Mouse (Mus musculus) heart, embryonic 11.5 days (tissue): ENCODE results near the gene Baz2a. TPM values are rescaled to one million over a fixed set of nuclear protein-coding genes. Genes with fewer than 3 reads are reported as not detected.
"Not testable (repeated sequence)": the region's sequence is repeated elsewhere in the genome, so short reads cannot be mapped to it uniquely, and the experiment has no call there.

Source experiments
- ATAC-seq: fragments of 200-750 bp; cut with Nextera tagmentation; replicated peaks from 2 replicates; pipeline ENCODE4 v1.8.0; 2017; ENCODE audit warnings: moderate library complexity; ENCODE audit not compliant: insufficient number of reproducible peaks, low FRiP score, low TSS enrichment
- H3K27ac ChIP-seq: fragments of 300-500 bp; sonication (generic); 2 replicates; pipeline ENCODE4 v1.5.1; 2014; ENCODE audit warnings: mild to moderate bottlenecking, low read depth, low read length
- H3K27me3 ChIP-seq: fragments of 300-500 bp; sonication (generic); 2 replicates; pipeline ENCODE4 v1.6.1; 2014; ENCODE audit warnings: mild to moderate bottlenecking, low read length, mixed read lengths; ENCODE audit not compliant: control insufficient read depth, insufficient read depth
- H3K36me3 ChIP-seq: fragments of 300-500 bp; sonication (generic); 2 replicates; pipeline ENCODE4 v1.6.1; 2014; ENCODE audit warnings: mild to moderate bottlenecking, low read length, moderate library complexity, mixed read lengths; ENCODE audit not compliant: control insufficient read depth, insufficient read depth
- H3K4me1 ChIP-seq: fragments of 300-500 bp; sonication (generic); 2 replicates; pipeline ENCODE4 v1.6.1; 2014; ENCODE audit warnings: low read length; ENCODE audit not compliant: control insufficient read depth, insufficient read depth
- H3K4me2 ChIP-seq: fragments of 300-500 bp; sonication (generic); 2 replicates; pipeline ENCODE4 v1.6.1; 2014; ENCODE audit warnings: mild to moderate bottlenecking, moderate library complexity
- H3K4me3 ChIP-seq: fragments of 300-500 bp; sonication (generic); 2 replicates; pipeline ENCODE4 v1.5.1; 2014; ENCODE audit warnings: low read depth, low read length
- H3K9ac ChIP-seq: fragments of 300-500 bp; sonication (generic); 2 replicates; pipeline ENCODE4 v1.6.1; 2014; ENCODE audit warnings: mild to moderate bottlenecking, low read depth, low read length, moderate library complexity
- H3K9me3 ChIP-seq: fragments of 300-500 bp; sonication (generic); replicated peaks from 2 replicates; pipeline ENCODE4 v1.6.1; 2016; ENCODE audit warnings: low read length; ENCODE audit not compliant: control insufficient read depth
- WGBS: fragments of 180-500 bp; shearing (Covaris S2); extraction: QIAGEN DNeasy Blood & Tissue Kit; methylation state at CpG from one replicate; pipeline ENCODE4 v1.1.7; 2014; ENCODE audit not compliant: insufficient replicate concordance; 5-methylcytosine and 5-hydroxymethylcytosine counted together
- polyA plus RNA-seq: library from polyadenylated mRNA; unstranded; fragments of >200 nt; fragmentation: Nextera tagmentation; extraction: Ambion mirVana; gene quantifications from 2 replicates; pipeline ENCODE4 v1.2.1, GENCODE M21; 2014

The Baz2a gene
- polyA plus RNA-seq, 1 experiment from 2014 or later, result 21.7 TPM

DNA sequence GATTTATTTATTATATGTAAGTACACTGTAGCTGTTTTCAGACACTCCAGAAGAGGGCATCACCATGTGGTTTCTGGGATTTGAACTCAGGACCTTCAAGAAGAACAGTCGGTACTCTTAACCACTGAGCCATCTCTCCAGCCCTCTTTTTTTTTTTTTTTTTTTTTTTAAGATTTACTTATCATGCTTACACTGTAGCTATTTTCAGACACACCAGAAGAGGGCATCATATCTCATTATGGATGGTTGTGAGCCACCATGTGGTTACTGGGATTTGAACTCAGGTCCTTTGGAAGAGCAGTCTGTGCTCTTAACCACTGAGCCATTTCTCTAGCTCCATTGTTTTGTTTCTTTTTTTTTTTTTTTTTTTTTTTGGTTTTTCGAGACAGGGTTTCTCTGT is 39.2 kb upstream of the Baz2a start:
- not testable (repeated sequence) for H3K4me2 ChIP-seq, H3K4me1 ChIP-seq, H3K27me3 ChIP-seq, H3K4me3 ChIP-seq, H3K9me3 ChIP-seq, H3K27ac ChIP-seq, ATAC-seq, H3K9ac ChIP-seq
- WGBS, result 88% methylated on average over 1 of the region's 2 CpGs
- H3K36me3 ChIP-seq, result peaks cover 14% of the 10 kb centered on the region

- Histone ChIP-seq H3K4me3 (no peak overlapping the region), H3K4me2 (no peak overlapping the region), H3K9me3 (no peaks in the 10 kb centered on the region), H3K9ac (no peak overlapping the region), H3K27ac (no peak overlapping the region), H3K4me1 (peaks cover 5% of the 10 kb centered on the region; the same call in 1 of the 2 replicates), H3K36me3 (peaks cover 14% of the 10 kb centered on the region), H3K27me3 (no peaks in the 10 kb centered on the region)
- WGBS, result 92% methylated on average over 8 of the region's 8 CpGs
- no peak for ATAC-seq
Observed at GRCm38 (mm10) chr10:128053001-128053400, 38.4 kb upstream of the Baz2a start.

DNA sequence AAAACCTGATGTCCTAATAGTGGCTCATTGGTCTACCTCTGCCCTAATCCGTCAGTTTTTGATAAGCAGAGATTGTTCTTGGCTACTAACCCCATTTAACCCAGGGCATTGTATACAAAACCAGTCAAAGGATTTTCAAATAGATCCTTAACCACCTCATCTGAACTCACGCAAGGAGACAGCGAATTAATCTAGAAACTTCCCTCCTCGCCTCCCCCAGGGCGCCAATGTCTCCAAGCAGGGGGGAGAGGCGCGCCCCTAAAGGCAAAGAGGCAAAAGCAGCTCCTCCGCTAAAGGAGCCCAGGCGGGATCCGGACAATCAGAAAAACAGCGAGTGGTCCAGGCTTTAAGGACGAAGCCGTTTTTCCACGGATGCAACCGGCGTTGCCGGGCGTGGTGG is 33.2 kb upstream of the Baz2a start:
- peaks cover 12% of the 10 kb centered on the region; the same call in 1 of the 2 replicates for H3K4me1 ChIP-seq
- no peaks in the 10 kb centered on the region for H3K9me3 ChIP-seq
- ATAC-seq, result no peak; the same call in 1 of the 2 replicates
- no peaks in the 10 kb centered on the region; the same call in 1 of the 2 replicates for H3K36me3 ChIP-seq
- under 1% methylated on average over 18 of the region's 18 CpGs for WGBS
- peak overlapping the region; percentile 98 for H3K9ac ChIP-seq
- H3K4me2 ChIP-seq, result peak overlapping the region; percentile 86
- peak overlapping the region; percentile 99 for H3K27ac ChIP-seq
- peak overlapping the region; percentile 97 for H3K4me3 ChIP-seq
- H3K27me3 ChIP-seq, result no peaks in the 10 kb centered on the region

DNA sequence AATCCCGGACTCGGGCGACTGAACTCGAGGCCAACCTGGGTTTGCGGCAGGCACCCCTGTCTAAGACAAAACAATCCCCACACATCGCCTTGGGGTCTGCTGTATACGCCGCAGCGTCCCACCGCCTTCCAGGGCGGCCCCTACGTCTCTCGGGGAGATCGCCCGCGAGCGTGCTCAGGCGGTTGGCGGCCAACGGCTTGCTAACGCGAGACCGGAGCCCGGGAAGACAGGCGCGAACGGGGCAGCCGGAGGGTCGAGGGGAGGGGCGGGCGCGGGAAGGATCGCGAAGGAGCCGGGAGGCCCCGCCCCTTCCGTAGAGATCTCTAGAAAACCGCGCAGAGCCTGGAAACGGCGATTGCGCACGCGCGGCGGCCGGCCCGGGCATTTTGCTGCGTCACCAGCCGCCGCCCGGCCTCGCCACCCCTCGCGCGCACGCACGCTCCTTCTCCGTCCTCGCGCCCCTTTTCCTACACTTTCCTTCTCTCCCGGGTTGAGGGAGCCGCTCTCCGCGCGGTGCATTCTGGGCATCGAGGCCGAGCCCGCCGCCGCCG is 32.7 kb upstream of the Baz2a start, which contains the start of gene Ptges3:
Gene Ptges3 (plus strand): TSS at position 354 of the 551 bp plus-strand sequence.
- under 1% methylated on average over 56 of the region's 72 CpGs for WGBS
- Histone ChIP-seq H3K36me3 (no peaks in the 10 kb centered on the region; the same call in 1 of the 2 replicates), H3K27me3 (no peaks in the 10 kb centered on the region), H3K9me3 (no peaks in the 10 kb centered on the region), H3K27ac (peak within 1 kb of the TSS; percentile 99), H3K4me3 (peak within 1 kb of the TSS; percentile 97), H3K4me2 (peak within 1 kb of the TSS; percentile 86), H3K4me1 (peaks cover 12% of the 10 kb centered on the region; the same call in 1 of the 2 replicates), H3K9ac (peak within 1 kb of the TSS; percentile 98)
- ATAC-seq, result peak; percentile 89

DNA sequence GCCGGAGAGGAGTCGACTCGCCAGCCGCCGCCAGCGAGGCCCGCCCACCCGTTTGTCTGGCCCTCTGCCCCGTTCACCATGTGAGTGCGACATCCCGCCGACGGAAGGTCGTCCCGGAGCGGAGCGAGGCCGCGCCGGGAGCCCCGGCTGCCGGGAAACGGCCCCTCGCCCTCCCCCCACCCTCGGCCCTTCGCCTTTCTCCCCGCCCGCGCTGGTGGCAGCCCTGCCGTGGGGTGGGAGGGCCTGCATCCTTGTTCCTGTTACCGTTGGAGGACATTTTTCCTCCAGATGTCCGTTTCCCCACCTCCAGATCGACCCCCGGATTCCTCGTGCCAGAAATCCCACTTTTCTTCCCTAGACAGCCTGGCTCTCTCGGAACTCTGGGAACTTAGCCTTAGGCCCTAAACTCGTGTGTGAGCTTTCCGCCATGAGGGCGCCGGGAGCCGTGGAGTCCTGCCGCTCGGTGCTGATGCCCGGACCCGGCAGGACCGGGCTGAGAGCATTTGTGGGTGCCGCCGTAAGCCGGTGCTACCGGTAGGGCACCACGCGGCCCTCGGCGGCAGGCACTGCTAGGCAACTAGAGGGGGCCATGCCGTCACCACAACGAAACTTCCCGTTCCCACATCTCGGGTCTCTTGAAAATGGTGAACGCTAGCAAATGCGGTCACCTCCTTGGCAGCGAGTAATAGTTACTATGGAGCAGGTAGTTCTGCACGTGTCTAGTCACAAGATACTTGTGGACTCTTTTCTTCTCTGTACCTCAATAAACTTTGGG is 32.0 kb upstream of the Baz2a start:
- Histone ChIP-seq H3K36me3 (no peaks in the 10 kb centered on the region; the same call in 1 of the 2 replicates), H3K27me3 (no peaks in the 10 kb centered on the region), H3K4me3 (peak overlapping the region; percentile 97), H3K4me1 (peaks cover 12% of the 10 kb centered on the region; the same call in 1 of the 2 replicates), H3K27ac (peak overlapping the region; percentile 99), H3K9ac (peak overlapping the region; percentile 98), H3K9me3 (no peaks in the 10 kb centered on the region), H3K4me2 (peak overlapping the region; percentile 86)
- WGBS, result 1% methylated on average over 38 of the region's 62 CpGs
- ATAC-seq, result peak; percentile 60; the same call in 1 of the 2 replicates

DNA sequence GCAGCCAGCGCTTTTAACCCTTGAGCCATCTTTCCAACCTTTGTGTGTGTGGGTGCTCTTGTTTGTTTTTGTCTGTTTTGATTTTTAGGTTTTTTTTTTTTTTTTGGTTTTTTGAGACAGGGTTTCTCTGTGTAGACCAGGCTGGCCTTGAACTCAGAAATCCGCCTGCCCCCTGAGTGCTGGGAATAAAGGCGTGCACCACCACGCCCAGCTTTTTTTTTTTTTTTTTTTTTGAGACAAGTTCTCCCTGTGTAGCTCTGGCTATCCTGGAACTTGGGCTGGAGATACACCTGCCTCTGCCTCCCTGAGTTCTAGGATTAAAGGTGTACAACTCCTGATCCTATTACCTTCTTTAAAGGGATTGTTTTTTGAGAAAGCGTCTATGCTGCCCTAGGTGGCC is 30.3 kb upstream of the Baz2a start:
- Histone ChIP-seq H3K36me3 (no peaks in the 10 kb centered on the region; the same call in 1 of the 2 replicates), H3K4me1 (peaks cover 12% of the 10 kb centered on the region; the same call in 1 of the 2 replicates), H3K4me2 (peak overlapping the region; percentile 86), H3K9me3 (no peaks in the 10 kb centered on the region), H3K9ac (peak overlapping the region; percentile 98; the same call in 1 of the 2 replicates), H3K27ac (no peak overlapping the region), H3K4me3 (peak overlapping the region; percentile 97), H3K27me3 (no peaks in the 10 kb centered on the region)
- 69% methylated on average over 5 of the region's 5 CpGs for WGBS
- no peak for ATAC-seq

GRCm38 (mm10) chr10:128062221-128062989 is 29.0 kb upstream of the Baz2a start:
- no peak for ATAC-seq
- WGBS, result 93% methylated on average over 6 of the region's 6 CpGs
- Histone ChIP-seq H3K4me3 (no peak overlapping the region), H3K9ac (no peak overlapping the region), H3K4me1 (peaks cover 12% of the 10 kb centered on the region; the same call in 1 of the 2 replicates), H3K4me2 (no peak overlapping the region), H3K27me3 (no peaks in the 10 kb centered on the region), H3K27ac (no peak overlapping the region), H3K9me3 (no peaks in the 10 kb centered on the region), H3K36me3 (no peaks in the 10 kb centered on the region; the same call in 1 of the 2 replicates)

- ATAC-seq, result no peak
- Histone ChIP-seq H3K36me3 (peaks cover 13% of the 10 kb centered on the region), H3K4me2 (no peak overlapping the region), H3K9me3 (no peaks in the 10 kb centered on the region), H3K27me3 (no peaks in the 10 kb centered on the region), H3K4me3 (no peak overlapping the region), H3K27ac (no peak overlapping the region), H3K4me1 (peaks cover 2% of the 10 kb centered on the region; the same call in 1 of the 2 replicates), H3K9ac (no peak overlapping the region)
- WGBS, result 78% methylated on average over 5 of the region's 5 CpGs
Observed at GRCm38 (mm10) chr10:128066072-128066471, 25.3 kb upstream of the Baz2a start.
